Mouse (Mus musculus) hindbrain, embryonic 11.5 days (tissue): Measurements from ENCODE around the gene 1110059E24Rik. TPM values are rescaled to one million over a fixed set of nuclear protein-coding genes. Genes with fewer than 3 reads are reported as not detected.
"Not testable (repeated sequence)": the region's sequence is repeated elsewhere in the genome, so short reads cannot be mapped to it uniquely, and the experiment has no call there.

Source experiments
- ATAC-seq: fragments of 200-750 bp; cut with Nextera tagmentation; 2 replicates; pipeline ENCODE4 v1.8.0; 2017; ENCODE audit warnings: mild to moderate bottlenecking, moderate TSS enrichment, moderate library complexity; ENCODE audit not compliant: low FRiP score
- DNase-seq: peaks from one replicate; pipeline ENCODE4 v3.0.0-alpha.2; 2015; ENCODE audit warnings: low spot score
- H3K27ac ChIP-seq: fragments of 300-500 bp; sonication (generic); 2 replicates; pipeline ENCODE4 v1.5.1; 2014; ENCODE audit warnings: mild to moderate bottlenecking, low read depth, low read length
- H3K27me3 ChIP-seq: fragments of 300-500 bp; sonication (generic); 2 replicates; pipeline ENCODE4 v1.6.1; 2014; ENCODE audit warnings: mild to moderate bottlenecking, low read length, moderate library complexity, mixed read lengths; ENCODE audit not compliant: control insufficient read depth, insufficient read depth
- H3K36me3 ChIP-seq: fragments of 300-500 bp; sonication (generic); 2 replicates; pipeline ENCODE4 v1.6.1; 2014; ENCODE audit warnings: mild to moderate bottlenecking, low read length, moderate library complexity, mixed read lengths; ENCODE audit not compliant: control insufficient read depth, insufficient read depth
- H3K4me1 ChIP-seq: fragments of 300-500 bp; sonication (generic); replicated peaks from 2 replicates; pipeline ENCODE4 v1.6.1; 2014; ENCODE audit warnings: low read length, mixed read lengths; ENCODE audit not compliant: control insufficient read depth, insufficient read depth
- H3K4me2 ChIP-seq: fragments of 300-500 bp; sonication (generic); replicated peaks from 2 replicates; pipeline ENCODE4 v1.6.1; 2014; ENCODE audit warnings: mild to moderate bottlenecking, low read depth, low read length
- H3K4me3 ChIP-seq: fragments of 300-500 bp; sonication (generic); 2 replicates; pipeline ENCODE4 v1.5.1; 2014; ENCODE audit warnings: low read depth, low read length
- H3K9ac ChIP-seq: fragments of 300-500 bp; sonication (generic); 2 replicates; pipeline ENCODE4 v1.6.1; 2014; ENCODE audit warnings: low read depth, low read length
- H3K9me3 ChIP-seq: fragments of 300-500 bp; sonication (generic); 2 replicates; pipeline ENCODE4 v1.6.1; 2016; ENCODE audit warnings: low read length; ENCODE audit not compliant: control insufficient read depth
- WGBS: fragments of 180-500 bp; shearing (Covaris S2); extraction: QIAGEN DNeasy Blood & Tissue Kit; methylation state at CpG from one replicate; pipeline ENCODE4 v1.1.7; 2014; 5-methylcytosine and 5-hydroxymethylcytosine counted together
- polyA plus RNA-seq: library from polyadenylated mRNA; unstranded; fragments of >200 nt; fragmentation: Nextera tagmentation; extraction: Ambion mirVana; gene quantifications from 2 replicates; pipeline ENCODE4 v1.2.1, GENCODE M21; 2014

1110059E24Rik gene
- polyA plus RNA-seq, 1 experiment from 2014 or later, result 74.5 TPM

- H3K9me3 ChIP-seq, H3K27me3 ChIP-seq, H3K4me2 ChIP-seq, H3K36me3 ChIP-seq, H3K27ac ChIP-seq, DNase-seq, ATAC-seq, H3K9ac ChIP-seq, H3K4me3 ChIP-seq, H3K4me1 ChIP-seq: not testable (repeated sequence)
- 85% methylated on average over 5 of the region's 5 CpGs for WGBS
Observed at GRCm38 (mm10) chr19:21592216-21592615, 60.6 kb downstream of the 1110059E24Rik start.

- no peak overlapping the region for H3K4me2 ChIP-seq
- no peaks in the 10 kb centered on the region for H3K36me3 ChIP-seq
Observed at GRCm38 (mm10) chr19:21589888-21590287, 62.9 kb downstream of the 1110059E24Rik start.

GRCm38 (mm10) chr19:21587593-21587992, 65.2 kb downstream of the 1110059E24Rik start:
- Histone ChIP-seq H3K9ac (no peak overlapping the region), H3K9me3 (no peaks in the 10 kb centered on the region), H3K27ac (no peak overlapping the region), H3K4me3 (no peak overlapping the region), H3K4me1 (no peaks in the 10 kb centered on the region), H3K27me3 (no peaks in the 10 kb centered on the region), H3K36me3 (no peaks in the 10 kb centered on the region), H3K4me2 (no peak overlapping the region)
- WGBS, result 55% methylated on average over 4 of the region's 4 CpGs
- ATAC-seq (no peak), DNase-seq (no peak)

More at GRCm38 (mm10) chr19:21589888-21590287, 62.9 kb downstream of the 1110059E24Rik start:
- Histone ChIP-seq H3K4me3 (no peak overlapping the region), H3K9me3 (no peaks in the 10 kb centered on the region), H3K27me3 (no peaks in the 10 kb centered on the region), H3K27ac (no peak overlapping the region), H3K9ac (no peak overlapping the region), H3K4me1 (no peaks in the 10 kb centered on the region)
- ATAC-seq, result no peak
- 96% methylated on average over 1 of the region's 1 CpGs for WGBS
- DNase-seq, result no peak

GRCm38 (mm10) chr19:21586546-21586945, 66.2 kb downstream of the 1110059E24Rik start:
- no peak overlapping the region for H3K27ac ChIP-seq
- WGBS, result 100% methylated on average over 1 of the region's 1 CpGs
- no peak for ATAC-seq

GRCm38 (mm10) chr19:21585868-21586267, 66.9 kb downstream of the 1110059E24Rik start:
- no peak overlapping the region for H3K4me3 ChIP-seq
- WGBS, result 85% methylated on average over 2 of the region's 2 CpGs
- no peaks in the 10 kb centered on the region for H3K4me1 ChIP-seq
- no peak overlapping the region for H3K4me2 ChIP-seq
- H3K9me3 ChIP-seq, result no peaks in the 10 kb centered on the region
- ATAC-seq, result no peak
- H3K27ac ChIP-seq, result no peak overlapping the region
- no peaks in the 10 kb centered on the region for H3K36me3 ChIP-seq
- H3K27me3 ChIP-seq, result no peaks in the 10 kb centered on the region
- no peak overlapping the region for H3K9ac ChIP-seq
- no peak for DNase-seq

More at GRCm38 (mm10) chr19:21586546-21586945, 66.2 kb downstream of the 1110059E24Rik start:
- Histone ChIP-seq H3K36me3 (no peaks in the 10 kb centered on the region), H3K4me3 (no peak overlapping the region), H3K9ac (no peak overlapping the region), H3K4me1 (no peaks in the 10 kb centered on the region), H3K27me3 (no peaks in the 10 kb centered on the region), H3K9me3 (no peaks in the 10 kb centered on the region), H3K4me2 (no peak overlapping the region)
- DNase-seq, result no peak

- Histone ChIP-seq H3K36me3 (no peaks in the 10 kb centered on the region), H3K9ac (no peak overlapping the region), H3K4me1 (no peaks in the 10 kb centered on the region), H3K27me3 (no peaks in the 10 kb centered on the region), H3K4me3 (no peak overlapping the region), H3K9me3 (no peaks in the 10 kb centered on the region), H3K27ac (no peak overlapping the region), H3K4me2 (no peak overlapping the region)
- ATAC-seq, result no peak
- WGBS, result 85% methylated on average over 5 of the region's 5 CpGs
- no peak for DNase-seq
Observed at GRCm38 (mm10) chr19:21583986-21584385, 68.8 kb downstream of the 1110059E24Rik start.

- H3K27ac ChIP-seq, result no peak overlapping the region
- H3K9ac ChIP-seq, result no peak overlapping the region
- H3K4me2 ChIP-seq, result no peak overlapping the region
- ATAC-seq, result no peak
- H3K4me3 ChIP-seq, result no peak overlapping the region
- H3K36me3 ChIP-seq, result no peaks in the 10 kb centered on the region
- no peaks in the 10 kb centered on the region for H3K27me3 ChIP-seq
- 95% methylated on average over 4 of the region's 4 CpGs for WGBS
- DNase-seq, result no peak
- H3K9me3 ChIP-seq, result no peaks in the 10 kb centered on the region
- H3K4me1 ChIP-seq, result no peaks in the 10 kb centered on the region
Observed at GRCm38 (mm10) chr19:21583523-21583984, 69.2 kb downstream of the 1110059E24Rik start.

- Histone ChIP-seq H3K9ac (no peak overlapping the region), H3K36me3 (no peaks in the 10 kb centered on the region), H3K4me1 (no peaks in the 10 kb centered on the region), H3K9me3 (no peaks in the 10 kb centered on the region), H3K4me3 (no peak overlapping the region), H3K27ac (no peak overlapping the region), H3K4me2 (no peak overlapping the region), H3K27me3 (no peaks in the 10 kb centered on the region)
- 89% methylated on average over 6 of the region's 6 CpGs for WGBS
- DNase-seq, result no peak
- no peak for ATAC-seq
Observed at GRCm38 (mm10) chr19:21581404-21581803, 71.4 kb downstream of the 1110059E24Rik start.

GRCm38 (mm10) chr19:21579896-21580295, 72.9 kb downstream of the 1110059E24Rik start:
- WGBS, result 88% methylated on average over 3 of the region's 3 CpGs
- Histone ChIP-seq H3K27me3 (no peaks in the 10 kb centered on the region), H3K4me2 (no peak overlapping the region), H3K36me3 (no peaks in the 10 kb centered on the region), H3K27ac (no peak overlapping the region), H3K4me3 (no peak overlapping the region), H3K9me3 (no peaks in the 10 kb centered on the region), H3K9ac (no peak overlapping the region), H3K4me1 (no peaks in the 10 kb centered on the region)
- DNase-seq (no peak), ATAC-seq (no peak)
